Mouse (Mus musculus): ENCODE measurements around the gene Tmem229b.

- TF ChIP-seq TAL1 (IDR thresholded peaks at IDR 0.05; ENCODE audit: low read length), result no peak
- TF ChIP-seq GATA1 (IDR thresholded peaks at IDR 0.05; ENCODE audit: low read length), result no peak
Observed at GRCm38 (mm10) chr12:79016109-79016508, 8.7 kb upstream of the Tmem229b start.

Measured in erythroblast, embryonic 14.5 days (primary cell).